Mouse (Mus musculus): ENCODE results near the gene Lrrc72. TPM values are rescaled to one million over a fixed set of nuclear protein-coding genes. Genes with fewer than 3 reads are reported as not detected.

The Lrrc72 gene
- polyA plus RNA-seq (2014; fragmentation: Nextera tagmentation; extraction: Ambion mirVana) = not detected in 2 replicates

DNA sequence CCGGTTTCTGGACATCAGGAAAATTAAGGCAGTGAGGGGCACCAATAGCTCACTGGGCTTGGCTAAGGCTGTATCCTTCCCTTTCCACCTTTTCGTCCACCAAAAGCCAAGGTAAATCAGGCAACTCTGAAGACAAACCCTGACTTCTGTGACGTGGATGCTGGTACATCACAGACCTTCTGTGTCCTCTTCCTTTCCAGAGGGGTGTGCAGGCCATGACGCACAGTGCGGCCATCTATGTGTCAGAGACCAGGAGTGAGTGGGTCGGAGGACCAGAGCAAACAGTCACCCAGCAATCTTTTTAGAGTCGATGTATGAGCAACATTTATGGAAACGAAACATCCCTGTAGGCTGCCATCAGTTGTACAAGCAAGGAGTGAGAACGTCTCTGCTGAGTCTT, at the start of gene Lrrc72:
Gene Lrrc72, minus strand, starts transcription at position 101 of the 400 bp plus-strand sequence.
- Histone ChIP-seq H3K9me3 (replicated peaks; ENCODE audit: control insufficient read depth, low read length) (no peaks in the 10 kb centered on the region), H3K4me2 (no peak within 1 kb of the TSS), H3K36me3 (ENCODE audit: control insufficient read depth, insufficient read depth, low read length) (no peaks in the 10 kb centered on the region), H3K27ac (ENCODE audit: low read depth, low read length) (no peak within 1 kb of the TSS), H3K4me3 (ENCODE audit: low read depth, low read length) (no peak within 1 kb of the TSS), H3K4me1 (ENCODE audit: control insufficient read depth, insufficient read depth, low read length) (no peaks in the 10 kb centered on the region), H3K9ac (ENCODE audit: low read depth, low read length) (no peak within 1 kb of the TSS), H3K27me3 (ENCODE audit: control insufficient read depth, insufficient read depth, low read length) (no peaks in the 10 kb centered on the region)
- 86% methylated on average over 9 of the region's 9 CpGs for WGBS (ENCODE audit: insufficient replicate concordance)
- no peak for ATAC-seq (replicated peaks; ENCODE audit: insufficient number of reproducible peaks, low FRiP score, low TSS enrichment)

DNA sequence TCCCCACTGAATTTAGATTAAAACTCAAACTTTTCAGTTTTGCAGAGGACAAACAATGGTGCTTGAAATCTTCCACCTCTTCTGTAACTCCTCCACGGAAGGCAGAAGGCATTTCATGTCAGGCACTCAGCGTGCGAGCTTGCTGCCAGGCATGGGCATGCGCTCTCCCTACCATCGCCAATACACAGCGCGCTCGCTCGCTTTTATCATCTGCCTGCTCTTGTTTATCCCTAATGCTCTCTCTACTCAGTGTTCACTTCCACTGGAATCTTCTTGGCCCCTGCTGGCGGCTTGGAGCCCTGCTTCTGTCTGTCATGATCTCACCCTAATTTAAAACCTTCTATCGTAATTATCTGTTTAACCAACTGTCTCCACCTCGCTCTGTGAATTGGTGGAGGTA, 49.1 kb upstream of the Lrrc72 start:
- H3K9me3 ChIP-seq (replicated peaks; ENCODE audit: control insufficient read depth, low read length) = no peaks in the 10 kb centered on the region
- no peak overlapping the region for H3K4me2 ChIP-seq
- no peaks in the 10 kb centered on the region for H3K27me3 ChIP-seq (ENCODE audit: control insufficient read depth, insufficient read depth, low read length)
- no peak overlapping the region for H3K9ac ChIP-seq (ENCODE audit: low read depth, low read length)
- WGBS (ENCODE audit: insufficient replicate concordance) = 79% methylated on average over 12 of the region's 12 CpGs
- no peak overlapping the region for H3K4me3 ChIP-seq (ENCODE audit: low read depth, low read length)
- no peaks in the 10 kb centered on the region for H3K4me1 ChIP-seq (ENCODE audit: control insufficient read depth, insufficient read depth, low read length)
- ATAC-seq (replicated peaks; ENCODE audit: insufficient number of reproducible peaks, low FRiP score, low TSS enrichment) = no peak
- H3K36me3 ChIP-seq (ENCODE audit: control insufficient read depth, insufficient read depth, low read length) = no peaks in the 10 kb centered on the region
- no peak overlapping the region for H3K27ac ChIP-seq (ENCODE audit: low read depth, low read length)

DNA sequence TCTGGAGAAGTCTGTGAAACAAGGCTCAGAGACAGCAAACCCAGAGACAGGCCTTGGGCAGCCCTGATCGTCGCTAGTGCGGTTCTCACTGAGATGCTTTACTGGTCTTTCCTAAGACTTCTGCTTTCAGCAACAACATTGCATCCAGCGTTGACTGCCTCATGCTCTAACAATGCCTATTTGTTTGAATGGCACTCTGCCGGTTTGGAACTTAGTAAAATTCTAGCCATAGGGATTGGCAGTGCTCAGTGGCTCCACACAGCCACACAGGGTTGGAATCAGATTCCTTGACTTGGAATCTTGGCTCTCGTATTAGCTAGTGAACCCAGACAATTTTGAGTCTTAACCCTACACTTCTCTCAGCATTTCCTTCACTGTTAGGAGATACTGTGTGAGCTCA, 38.1 kb upstream of the Lrrc72 start:
- WGBS (ENCODE audit: insufficient replicate concordance) = 79% methylated on average over 6 of the region's 6 CpGs
- ATAC-seq (replicated peaks; ENCODE audit: insufficient number of reproducible peaks, low FRiP score, low TSS enrichment) = no peak
- H3K4me1 ChIP-seq (ENCODE audit: control insufficient read depth, insufficient read depth, low read length) = no peaks in the 10 kb centered on the region
- H3K4me3 ChIP-seq (ENCODE audit: low read depth, low read length) = no peak overlapping the region
- no peaks in the 10 kb centered on the region for H3K9me3 ChIP-seq (replicated peaks; ENCODE audit: control insufficient read depth, low read length)
- H3K36me3 ChIP-seq (ENCODE audit: control insufficient read depth, insufficient read depth, low read length) = no peaks in the 10 kb centered on the region
- H3K27ac ChIP-seq (ENCODE audit: low read depth, low read length) = no peak overlapping the region
- H3K4me2 ChIP-seq = no peak overlapping the region
- no peak overlapping the region for H3K9ac ChIP-seq (ENCODE audit: low read depth, low read length)
- H3K27me3 ChIP-seq (ENCODE audit: control insufficient read depth, insufficient read depth, low read length) = no peaks in the 10 kb centered on the region

DNA sequence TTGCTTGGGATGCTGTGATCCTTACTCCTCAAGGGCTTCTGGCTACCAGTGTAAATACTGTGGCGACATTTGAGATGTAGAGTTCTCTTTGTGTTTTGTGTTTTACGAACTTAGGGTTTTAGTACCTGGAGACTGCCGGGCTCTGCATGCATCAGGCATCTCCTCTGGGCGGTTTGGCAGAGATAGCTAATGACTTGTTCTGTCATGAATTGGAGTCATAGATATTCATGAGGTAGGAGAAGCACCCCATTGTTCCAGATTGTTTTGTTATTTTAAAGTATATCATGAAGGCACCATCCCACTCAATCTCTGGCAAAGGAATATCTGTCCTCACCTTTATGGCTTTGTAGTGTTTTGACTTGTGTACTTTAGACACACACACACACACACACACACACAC, 37.3 kb upstream of the Lrrc72 start:
- no peak for ATAC-seq (replicated peaks; ENCODE audit: insufficient number of reproducible peaks, low FRiP score, low TSS enrichment)
- Histone ChIP-seq H3K27me3 (ENCODE audit: control insufficient read depth, insufficient read depth, low read length) (no peaks in the 10 kb centered on the region), H3K9me3 (replicated peaks; ENCODE audit: control insufficient read depth, low read length) (no peaks in the 10 kb centered on the region), H3K4me1 (ENCODE audit: control insufficient read depth, insufficient read depth, low read length) (no peaks in the 10 kb centered on the region), H3K36me3 (ENCODE audit: control insufficient read depth, insufficient read depth, low read length) (no peaks in the 10 kb centered on the region), H3K9ac (ENCODE audit: low read depth, low read length) (no peak overlapping the region), H3K4me3 (ENCODE audit: low read depth, low read length) (no peak overlapping the region), H3K4me2 (no peak overlapping the region), H3K27ac (ENCODE audit: low read depth, low read length) (no peak overlapping the region)
- 80% methylated on average over 4 of the region's 4 CpGs for WGBS (ENCODE audit: insufficient replicate concordance)

DNA sequence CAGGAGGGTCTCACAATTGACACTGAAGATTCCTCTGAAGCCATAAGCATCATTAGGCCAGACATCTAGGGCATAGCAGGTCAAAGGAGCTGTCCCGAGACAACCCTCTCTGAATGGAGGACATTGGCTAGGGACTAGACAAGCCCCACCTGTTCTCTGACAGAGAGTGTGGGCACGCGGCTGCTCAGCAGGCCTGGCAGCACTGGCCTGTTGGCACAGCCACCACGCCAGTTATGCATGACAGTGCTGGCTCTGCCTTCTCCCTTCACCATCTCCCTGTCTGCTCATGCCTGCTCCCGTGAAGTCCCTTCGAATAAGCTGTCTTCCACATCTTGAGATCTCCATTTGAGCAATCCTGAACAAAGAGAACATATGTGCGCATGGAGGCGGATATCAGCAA, 36.4 kb upstream of the Lrrc72 start:
- H3K4me2 ChIP-seq = no peak overlapping the region
- WGBS (ENCODE audit: insufficient replicate concordance) = 85% methylated on average over 8 of the region's 8 CpGs
- no peak for ATAC-seq (replicated peaks; ENCODE audit: insufficient number of reproducible peaks, low FRiP score, low TSS enrichment)

DNA sequence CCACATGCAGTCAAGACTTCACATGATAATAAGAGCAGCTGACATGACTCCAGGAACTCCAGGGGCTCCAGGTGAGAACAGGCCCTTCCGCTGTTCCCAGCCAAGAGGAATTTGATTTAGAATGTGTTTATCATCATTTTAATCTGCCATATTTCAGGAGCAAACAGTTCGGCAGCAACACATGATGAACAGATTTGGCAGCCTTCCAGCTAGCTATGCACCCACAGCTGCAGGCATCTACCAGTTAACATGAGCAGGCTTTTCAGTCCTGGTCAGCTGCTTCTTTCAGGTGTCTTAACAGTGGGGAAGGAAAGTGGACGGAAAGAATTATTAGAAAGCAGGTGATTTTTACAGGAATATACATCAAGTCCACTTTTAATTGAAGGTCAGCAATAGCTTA, 21.6 kb upstream of the Lrrc72 start:
- Histone ChIP-seq H3K36me3 (ENCODE audit: control insufficient read depth, insufficient read depth, low read length) (no peaks in the 10 kb centered on the region), H3K9ac (ENCODE audit: low read depth, low read length) (no peak overlapping the region), H3K27me3 (ENCODE audit: control insufficient read depth, insufficient read depth, low read length) (no peaks in the 10 kb centered on the region), H3K4me1 (ENCODE audit: control insufficient read depth, insufficient read depth, low read length) (no peaks in the 10 kb centered on the region), H3K4me2 (no peak overlapping the region), H3K4me3 (ENCODE audit: low read depth, low read length) (no peak overlapping the region), H3K9me3 (replicated peaks; ENCODE audit: control insufficient read depth, low read length) (no peaks in the 10 kb centered on the region), H3K27ac (ENCODE audit: low read depth, low read length) (no peak overlapping the region)
- ATAC-seq (replicated peaks; ENCODE audit: insufficient number of reproducible peaks, low FRiP score, low TSS enrichment) = no peak
- 70% methylated on average over 3 of the region's 3 CpGs for WGBS (ENCODE audit: insufficient replicate concordance)

More for the DNA sequence above, 36.4 kb upstream of the Lrrc72 start:
- Histone ChIP-seq H3K27ac (ENCODE audit: low read depth, low read length) (no peak overlapping the region), H3K9ac (ENCODE audit: low read depth, low read length) (no peak overlapping the region), H3K4me1 (ENCODE audit: control insufficient read depth, insufficient read depth, low read length) (no peaks in the 10 kb centered on the region), H3K27me3 (ENCODE audit: control insufficient read depth, insufficient read depth, low read length) (no peaks in the 10 kb centered on the region), H3K4me3 (ENCODE audit: low read depth, low read length) (no peak overlapping the region), H3K9me3 (replicated peaks; ENCODE audit: control insufficient read depth, low read length) (no peaks in the 10 kb centered on the region), H3K36me3 (ENCODE audit: control insufficient read depth, insufficient read depth, low read length) (no peaks in the 10 kb centered on the region)

DNA sequence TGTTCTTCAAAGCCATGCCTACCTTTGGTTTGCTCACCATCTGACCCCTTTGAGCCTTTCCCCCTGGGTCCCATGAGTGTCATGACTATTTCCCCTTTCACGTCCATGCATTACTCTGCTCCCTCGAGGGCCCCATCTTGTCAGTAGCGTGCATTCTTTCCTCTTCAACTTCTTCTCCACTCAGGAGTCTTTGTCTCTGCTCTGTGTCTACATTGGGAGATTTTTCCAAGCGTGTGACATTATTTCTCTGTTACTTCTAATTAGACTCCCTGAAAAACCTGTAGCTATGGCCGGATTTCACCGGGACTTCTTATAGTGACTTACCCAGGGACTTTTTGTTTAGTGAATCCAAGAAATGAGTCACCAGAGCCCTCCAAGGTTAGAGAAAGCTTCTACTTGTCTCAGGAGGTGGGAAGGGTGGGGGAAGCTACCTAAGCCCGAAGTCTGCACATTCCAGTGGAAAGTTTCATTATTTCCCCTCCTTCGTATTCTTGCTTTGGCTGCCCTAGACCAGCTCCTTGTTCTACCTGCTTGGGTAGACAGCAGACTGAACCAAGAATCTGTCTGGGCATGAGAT, 14.6 kb upstream of the Lrrc72 start:
- 73% methylated on average over 8 of the region's 8 CpGs for WGBS (ENCODE audit: insufficient replicate concordance)
- Histone ChIP-seq H3K4me2 (no peak overlapping the region), H3K9me3 (replicated peaks; ENCODE audit: control insufficient read depth, low read length) (no peaks in the 10 kb centered on the region), H3K27ac (ENCODE audit: low read depth, low read length) (no peak overlapping the region), H3K4me3 (ENCODE audit: low read depth, low read length) (no peak overlapping the region), H3K36me3 (ENCODE audit: control insufficient read depth, insufficient read depth, low read length) (no peaks in the 10 kb centered on the region), H3K9ac (ENCODE audit: low read depth, low read length) (no peak overlapping the region), H3K4me1 (ENCODE audit: control insufficient read depth, insufficient read depth, low read length) (no peaks in the 10 kb centered on the region), H3K27me3 (ENCODE audit: control insufficient read depth, insufficient read depth, low read length) (no peaks in the 10 kb centered on the region)
- ATAC-seq (replicated peaks; ENCODE audit: insufficient number of reproducible peaks, low FRiP score, low TSS enrichment) = no peak

DNA sequence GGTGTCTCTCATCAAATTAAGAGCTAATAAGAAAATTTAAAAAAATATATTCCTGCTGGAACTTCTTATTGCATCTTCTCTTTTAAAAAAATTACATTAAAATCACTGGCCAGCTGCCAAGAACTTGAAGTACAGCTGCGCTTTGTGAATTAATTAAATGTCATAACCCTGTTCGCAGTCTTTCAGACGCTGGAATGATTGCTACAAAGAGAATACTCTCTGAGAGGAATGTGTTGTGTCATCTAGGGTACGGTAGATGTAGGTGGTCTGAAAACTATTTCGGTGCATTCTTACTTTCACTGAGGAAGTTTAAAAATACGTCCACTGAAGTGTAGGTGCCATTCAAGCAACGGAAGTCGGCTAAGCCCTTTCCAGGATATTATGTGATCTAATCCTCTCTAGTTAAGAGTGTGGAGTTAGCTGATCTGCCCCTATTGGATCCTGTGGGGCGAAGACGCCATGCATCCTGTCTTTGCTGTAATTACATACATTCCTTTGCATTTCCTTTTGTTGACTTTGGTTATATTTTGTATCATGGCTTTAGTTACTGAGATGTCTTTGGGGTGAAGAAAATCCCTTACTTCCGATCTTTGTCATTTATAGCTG, 9.0 kb upstream of the Lrrc72 start:
- WGBS (ENCODE audit: insufficient replicate concordance) = 74% methylated on average over 11 of the region's 11 CpGs
- H3K27me3 ChIP-seq (ENCODE audit: control insufficient read depth, insufficient read depth, low read length) = no peaks in the 10 kb centered on the region
- no peak for ATAC-seq (replicated peaks; ENCODE audit: insufficient number of reproducible peaks, low FRiP score, low TSS enrichment)

DNA sequence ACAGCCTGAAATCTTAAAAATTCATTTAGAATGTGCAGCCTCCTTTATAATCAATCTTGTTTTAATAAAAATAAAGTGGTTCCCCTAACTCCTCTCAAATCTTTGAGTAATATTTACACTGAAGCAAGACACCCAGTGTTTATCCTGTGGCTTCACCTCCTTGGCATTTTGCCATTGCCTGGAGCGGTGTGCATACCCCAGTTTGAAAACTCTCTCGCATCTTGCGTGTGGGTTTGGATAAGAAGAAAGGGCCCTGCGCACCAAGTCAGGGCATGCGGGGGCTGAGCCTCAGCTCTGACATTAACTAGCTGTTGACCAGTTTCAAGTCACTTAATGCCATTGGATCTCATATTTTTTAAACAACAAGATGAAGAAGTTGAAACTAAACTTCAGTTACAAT, 2.2 kb upstream of the Lrrc72 start:
- Histone ChIP-seq H3K27me3 (ENCODE audit: control insufficient read depth, insufficient read depth, low read length) (no peaks in the 10 kb centered on the region), H3K36me3 (ENCODE audit: control insufficient read depth, insufficient read depth, low read length) (no peaks in the 10 kb centered on the region), H3K4me1 (ENCODE audit: control insufficient read depth, insufficient read depth, low read length) (no peaks in the 10 kb centered on the region), H3K9me3 (replicated peaks; ENCODE audit: control insufficient read depth, low read length) (no peaks in the 10 kb centered on the region), H3K27ac (ENCODE audit: low read depth, low read length) (no peak overlapping the region), H3K4me3 (ENCODE audit: low read depth, low read length) (no peak overlapping the region), H3K4me2 (no peak overlapping the region), H3K9ac (ENCODE audit: low read depth, low read length) (no peak overlapping the region)
- ATAC-seq (replicated peaks; ENCODE audit: insufficient number of reproducible peaks, low FRiP score, low TSS enrichment) = no peak
- 41% methylated on average over 5 of the region's 5 CpGs for WGBS (ENCODE audit: insufficient replicate concordance)

More for the DNA sequence above, 9.0 kb upstream of the Lrrc72 start:
- Histone ChIP-seq H3K36me3 (ENCODE audit: control insufficient read depth, insufficient read depth, low read length) (no peaks in the 10 kb centered on the region), H3K27ac (ENCODE audit: low read depth, low read length) (no peak overlapping the region), H3K4me1 (ENCODE audit: control insufficient read depth, insufficient read depth, low read length) (no peaks in the 10 kb centered on the region), H3K4me3 (ENCODE audit: low read depth, low read length) (no peak overlapping the region), H3K9ac (ENCODE audit: low read depth, low read length) (no peak overlapping the region), H3K9me3 (replicated peaks; ENCODE audit: control insufficient read depth, low read length) (no peaks in the 10 kb centered on the region), H3K4me2 (no peak overlapping the region)
